Mouse (Mus musculus) ES-E14 (cell line): ENCODE results near the gene Proser1. TPM values are rescaled to one million over a fixed set of nuclear protein-coding genes. Genes with fewer than 3 reads are reported as not detected.
A peak's percentile ranks its signal among the peaks of the same experiment; 100 is the strongest.

ENCODE experiments used
- DNase-seq: peaks from one replicate; pipeline ENCODE4 v3.0.0-alpha.2; 2013; ENCODE audit warnings: low read depth, low spot score
- H3K27ac ChIP-seq: 2 replicates; pipeline ENCODE4 v1.5.1; 2012; ENCODE audit warnings: low read depth, mild to moderate bottlenecking, low read length, moderate library complexity, mixed read lengths; ENCODE audit not compliant: poor library complexity, insufficient read depth, severe bottlenecking
- H3K36me3 ChIP-seq: 2 replicates; pipeline ENCODE4 v1.6.1; 2012; ENCODE audit warnings: mild to moderate bottlenecking, low read length, moderate library complexity, mixed read lengths; ENCODE audit not compliant: control insufficient read depth, poor library complexity, insufficient read depth, severe bottlenecking
- H3K4me1 ChIP-seq, 2 experiments: fragments of 150-350 bp in 1 of 2; sonication (generic) in 1 of 2; 2 replicates each; pipeline ENCODE4 v1.6.1; 2012; ENCODE audit warnings: low read length in 2 of 2, mild to moderate bottlenecking in 1 of 2, mixed read lengths in 1 of 2; ENCODE audit not compliant: control insufficient read depth in 2 of 2, insufficient read depth in 2 of 2, poor library complexity in 1 of 2
- H3K4me3 ChIP-seq, 2 experiments: fragments of 150-350 bp in 1 of 2; sonication (generic) in 1 of 2; 2 replicates each; pipeline ENCODE4 v1.5.1; 2012; ENCODE audit warnings: low read length in 2 of 2, low read depth in 1 of 2, mild to moderate bottlenecking in 1 of 2, mixed read lengths in 1 of 2; ENCODE audit not compliant: insufficient read depth in 1 of 2, poor library complexity in 1 of 2, severe bottlenecking in 1 of 2
- H3K9ac ChIP-seq: 2 replicates; pipeline ENCODE4 v1.6.1; 2012; ENCODE audit warnings: low read depth, mild to moderate bottlenecking, low read length, mixed read lengths; ENCODE audit not compliant: poor library complexity, insufficient read depth, severe bottlenecking
- H3K9me3 ChIP-seq: fragments of 150-350 bp; sonication (generic); 2 replicates; pipeline ENCODE4 v1.6.1; 2012; ENCODE audit warnings: low read depth, mild to moderate bottlenecking, low read length; ENCODE audit not compliant: control insufficient read depth, insufficient read depth
- CHD2 ChIP-seq: IDR thresholded peaks from 2 replicates; pipeline ENCODE4 v1.6.1; 2014; ENCODE audit warnings: mild to moderate bottlenecking, low read depth, low read length, inconsistent platforms
- HCFC1 ChIP-seq: IDR thresholded peaks from 2 replicates; pipeline ENCODE4 v1.6.1; 2012; ENCODE audit warnings: low read length, inconsistent platforms, borderline replicate concordance; ENCODE audit not compliant: insufficient read depth
- MAFK ChIP-seq: IDR thresholded peaks from 2 replicates; pipeline ENCODE4 v1.6.1; 2014; ENCODE audit warnings: mild to moderate bottlenecking, low read depth, low read length, inconsistent platforms; ENCODE audit not compliant: insufficient read depth
- ZC3H11A ChIP-seq: IDR thresholded peaks from 2 replicates; pipeline ENCODE4 v1.6.1; 2012; ENCODE audit warnings: low read depth, mild to moderate bottlenecking, inconsistent platforms, low read length, borderline replicate concordance
- ZNF384 ChIP-seq: IDR thresholded peaks from 2 replicates; pipeline ENCODE4 v1.6.1; 2012; ENCODE audit warnings: low read depth, low read length, inconsistent platforms
- in situ Hi-C, 2 experiments: fragments of 600-800 bp; cut with MboI; formaldehyde crosslinking; loops; one replicate each; pipeline ENCODE4 v1.15.1; 2025; ENCODE audit warnings: low sequenced_read_pairs in 2 of 2, inconsistent platforms in 1 of 2; ENCODE audit not compliant: unreplicated experiment in 2 of 2
- total RNA-seq: library from RNA; depleted of rRNA; stranded (reverse); fragments of 300-350 nt; gene quantifications from 2 replicates; pipeline ENCODE4 v1.2.3, GENCODE M21; 2012; rRNA removed

The Proser1 gene
- total RNA-seq, 1 experiment, result 11.9 TPM

DNA sequence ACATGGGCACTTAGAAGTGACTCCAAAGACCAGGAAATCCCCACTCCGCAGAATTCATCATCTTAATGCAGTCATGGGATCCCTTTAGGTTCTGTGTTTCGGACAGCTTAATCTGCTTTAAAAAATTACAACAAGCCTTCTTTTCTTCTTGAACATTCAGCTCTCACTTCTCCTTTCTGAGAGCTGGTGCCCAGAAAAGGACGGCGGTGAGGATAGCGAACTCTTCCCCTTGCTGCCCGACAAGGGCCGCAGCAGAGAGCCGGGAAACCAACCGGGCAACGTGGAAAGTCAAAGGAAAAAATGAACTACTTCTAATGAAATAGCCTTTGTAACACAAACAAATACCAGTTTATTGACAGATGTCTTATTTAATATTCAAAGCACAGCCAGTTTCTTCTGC is 59.3 kb downstream of the Proser1 start:
- Histone ChIP-seq H3K4me1 (no peaks in the 10 kb centered on the region), H3K9me3 (no peaks in the 10 kb centered on the region), H3K36me3 (no peaks in the 10 kb centered on the region), H3K4me3 (no peak overlapping the region), H3K9ac (no peak overlapping the region), H3K27ac (no peak overlapping the region)
- DNase-seq, result no peak
- in situ Hi-C loops, result loop anchor here in 1 of 2 experiments (10.0 kb wide), 1 partner anchor 212 kb away; no protein-coding TSS in a partner anchor
- TF ChIP-seq CHD2, result no peak
- TF ChIP-seq MAFK, result no peak
- no peak for TF ChIP-seq ZC3H11A
- no peak for TF ChIP-seq ZNF384
- TF ChIP-seq HCFC1, result no peak

DNA sequence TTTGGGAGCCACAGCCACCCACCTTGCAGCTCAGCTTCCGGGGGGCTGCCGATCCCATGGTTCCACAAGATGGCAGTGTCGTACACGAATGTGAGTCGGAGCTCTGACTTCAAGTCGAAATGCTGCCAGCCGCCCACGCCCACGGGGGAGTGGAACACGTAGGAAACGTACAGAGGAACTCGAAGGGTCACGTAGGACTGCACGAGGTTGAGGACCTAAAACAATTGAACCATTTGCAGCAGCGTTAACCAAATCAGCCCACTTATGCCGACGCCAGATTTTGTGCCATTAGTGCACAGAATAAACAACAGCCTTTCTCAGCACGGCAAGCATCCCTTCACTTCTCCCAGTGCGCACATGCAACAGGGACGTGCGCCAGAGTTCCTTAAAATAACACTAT is 62.3 kb downstream of the Proser1 start:
- H3K4me1 ChIP-seq, result no peaks in the 10 kb centered on the region
- H3K9ac ChIP-seq, result no peak overlapping the region
- DNase-seq, result peak; percentile 65
- TF ChIP-seq MAFK (no peak), HCFC1 (no peak), ZC3H11A (peak; percentile 81)
- peak overlapping the region; percentile 31 to 40 for H3K4me3 ChIP-seq
- no peak overlapping the region for H3K27ac ChIP-seq
- H3K9me3 ChIP-seq, result no peaks in the 10 kb centered on the region
- in situ Hi-C loops, result loop anchor here in 1 of 2 experiments (10.0 kb wide), 1 partner anchor 209 kb away; no protein-coding TSS in a partner anchor
- H3K36me3 ChIP-seq, result no peaks in the 10 kb centered on the region

DNA sequence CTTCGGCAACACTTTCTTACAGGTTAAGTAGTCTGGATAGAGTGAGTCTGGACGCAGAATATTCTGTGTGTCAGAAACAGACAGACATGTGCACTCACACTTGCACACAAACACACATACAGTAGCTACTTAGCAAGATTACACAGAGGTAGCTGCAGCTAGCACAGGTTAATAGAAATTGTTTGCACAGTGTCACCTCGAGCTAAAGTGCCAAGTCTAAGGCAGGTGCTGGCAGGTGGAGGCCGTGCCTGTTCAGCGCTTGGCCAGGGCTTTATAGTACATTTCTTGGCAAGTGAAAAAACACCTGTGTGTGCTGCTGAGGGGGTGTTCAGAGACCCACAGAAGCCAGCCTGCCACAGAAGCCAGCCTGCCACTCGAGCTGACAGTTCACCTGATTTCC is 66.8 kb downstream of the Proser1 start:
- Histone ChIP-seq H3K4me1 (no peaks in the 10 kb centered on the region), H3K9ac (no peak overlapping the region), H3K36me3 (no peaks in the 10 kb centered on the region; the same call in 1 of the 2 replicates), H3K9me3 (no peaks in the 10 kb centered on the region), H3K4me3 (no peak overlapping the region), H3K27ac (no peak overlapping the region)
- no peak for DNase-seq
- in situ Hi-C loops, result no loop called here
- TF ChIP-seq ZNF384, result no peak

Other genes with a start within 250 kb of the Proser1 start
- 12.6 and 16.2 TPM in 2 replicates for gene Nhlrc3, start 334 bp upstream of the Proser1 start, total RNA-seq
- not detected in 2 replicates for gene Stoml3, start 25.0 kb downstream of the Proser1 start, total RNA-seq
- 7.9 and 21.1 TPM in 2 replicates for gene Frem2, start 193.7 kb downstream of the Proser1 start, total RNA-seq